In the genomic region with DNA sequence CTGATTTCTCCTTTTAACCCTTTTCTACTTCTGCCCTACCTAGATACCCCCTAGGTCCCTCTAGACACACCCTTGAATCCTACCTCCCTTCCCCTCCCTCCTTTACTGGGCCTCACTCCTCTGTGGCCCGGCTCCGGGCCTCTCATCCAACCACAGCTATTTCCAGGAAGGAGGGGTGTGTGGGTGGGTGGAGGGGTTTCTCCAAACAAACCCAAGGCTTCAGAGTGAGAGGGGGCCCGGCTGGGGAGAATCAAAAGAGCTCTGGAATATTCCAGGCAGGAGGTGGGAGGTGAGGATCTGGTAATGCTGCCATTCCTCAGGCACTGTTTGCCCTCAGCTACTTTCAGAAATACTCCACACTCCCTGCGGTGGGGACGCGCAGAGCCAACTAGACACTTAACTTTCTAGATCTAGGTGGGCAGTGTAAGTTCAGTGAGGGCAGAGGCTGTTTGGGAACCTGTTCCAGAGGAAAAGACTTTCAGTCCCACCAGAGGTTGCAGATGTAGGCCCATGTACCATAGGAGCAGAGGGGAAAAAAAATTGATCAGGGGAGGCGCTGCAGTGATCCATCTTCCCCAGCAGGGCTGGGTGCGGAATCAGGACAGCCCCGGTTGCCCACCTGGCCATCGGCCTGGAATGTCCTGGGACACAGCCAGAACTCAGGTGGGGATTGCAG, we compare ENCODE assay signal across 7 mouse cellular contexts. TPM values are rescaled to one million over a fixed set of nuclear protein-coding genes. Genes with fewer than 3 reads are reported as not detected.
DNase-seq lines count a peak whose midpoint lies in the region; ATAC-seq and TF ChIP-seq lines count a peak whose summit lies in the region.

No protein-coding gene starts in this region.

- peak overlapping the region; percentile 50 for H3K9ac ChIP-seq in embryonic facial prominence, embryonic 15.5 days
- H3K9ac ChIP-seq in hindbrain, embryonic 13.5 days, result peak overlapping the region; percentile 74
- H3K9ac ChIP-seq in liver, embryonic 16.5 days (ENCODE audit: low read depth, low read length), result peak overlapping the region; percentile 15; the same call in 1 of the 2 replicates
- H3K9ac ChIP-seq in stomach, postnatal 0 days (ENCODE audit: low read length), result peak overlapping the region; percentile 71

- peak overlapping the region; percentile 12 for H3K27ac ChIP-seq in spleen, adult 2 months (ENCODE audit: insufficient read depth, low read length)
- peak overlapping the region; percentile 99 for H3K27ac ChIP-seq in embryonic facial prominence, embryonic 15.5 days (replicated peaks)
- peak overlapping the region; percentile 82 for H3K27ac ChIP-seq in hindbrain, embryonic 13.5 days
- H3K27ac ChIP-seq in liver, embryonic 16.5 days (ENCODE audit: low read length), result peak overlapping the region; percentile 50
- peak overlapping the region; percentile 93 for H3K27ac ChIP-seq in stomach, postnatal 0 days (replicated peaks)

- no peak for TF ChIP-seq EP300 in stomach, postnatal 0 days (optimal IDR thresholded peaks at IDR 0.05)

- no peak for TF ChIP-seq POLR2A in spleen, adult 2 months (IDR thresholded peaks at IDR 0.05; ENCODE audit: low read depth, low read length)

- H3K4me2 ChIP-seq in embryonic facial prominence, embryonic 15.5 days (replicated peaks), result peak overlapping the region; percentile 75
- peak overlapping the region; percentile 81 for H3K4me2 ChIP-seq in hindbrain, embryonic 13.5 days
- peak overlapping the region; percentile 86 for H3K4me2 ChIP-seq in liver, embryonic 16.5 days (ENCODE audit: low read depth, low read length)
- H3K4me2 ChIP-seq in stomach, postnatal 0 days (replicated peaks; ENCODE audit: low read depth), result peak overlapping the region; percentile 85

- ATAC-seq in embryonic facial prominence, embryonic 15.5 days (ENCODE audit: insufficient number of reproducible peaks, low FRiP score, low TSS enrichment, low read depth), result peak; percentile 68
- no peak for ATAC-seq in hindbrain, embryonic 13.5 days (ENCODE audit: low FRiP score)
- ATAC-seq in liver, embryonic 16.5 days (ENCODE audit: low read depth), result no peak
- peak; percentile 24; the same call in 1 of the 2 replicates for ATAC-seq in stomach, postnatal 0 days (ENCODE audit: low FRiP score, low TSS enrichment)

- H3K4me3 ChIP-seq in spleen, adult 2 months (ENCODE audit: extremely low read depth, insufficient read depth, insufficient read length), result peak overlapping the region; percentile 53; the same call in 1 of the 2 replicates
- H3K4me3 ChIP-seq in embryonic facial prominence, embryonic 15.5 days (replicated peaks), result peak overlapping the region; percentile 63
- peak overlapping the region; percentile 54 for H3K4me3 ChIP-seq in hindbrain, embryonic 13.5 days
- peak overlapping the region; percentile 62 for H3K4me3 ChIP-seq in liver, embryonic 16.5 days (ENCODE audit: low read depth, low read length)
- peak overlapping the region; percentile 62 for H3K4me3 ChIP-seq in stomach, postnatal 0 days (ENCODE audit: low read depth, low read length)

- H3K9me3 ChIP-seq in embryonic facial prominence, embryonic 15.5 days (replicated peaks), result no peaks in the 10 kb centered on the region
- H3K9me3 ChIP-seq in hindbrain, embryonic 13.5 days, result no peaks in the 10 kb centered on the region
- no peaks in the 10 kb centered on the region for H3K9me3 ChIP-seq in liver, embryonic 16.5 days (replicated peaks; ENCODE audit: control insufficient read depth, low read length)
- no peaks in the 10 kb centered on the region for H3K9me3 ChIP-seq in stomach, postnatal 0 days (ENCODE audit: control insufficient read depth, low read length)

- TF ChIP-seq CTCF in spleen, adult 2 months (IDR thresholded peaks at IDR 0.05; ENCODE audit: extremely low read depth, insufficient read depth, insufficient read length, insufficient replicate concordance), result no peak
- peak; percentile 36 for TF ChIP-seq CTCF in stomach, postnatal 0 days (IDR thresholded peaks at IDR 0.05; ENCODE audit: low read depth)

- H3K27me3 ChIP-seq in spleen, adult 2 months (ENCODE audit: control insufficient read depth, insufficient read depth, low read length), result 0 out of 2 replicates have a peak, but pooled peaks cover 2% of the 10 kb centered on the region
- no peaks in the 10 kb centered on the region for H3K27me3 ChIP-seq in embryonic facial prominence, embryonic 15.5 days
- peaks cover 85% of the 10 kb centered on the region for H3K27me3 ChIP-seq in hindbrain, embryonic 13.5 days
- peaks cover 22% of the 10 kb centered on the region for H3K27me3 ChIP-seq in liver, embryonic 16.5 days (ENCODE audit: control insufficient read depth, insufficient read depth, low read depth, low read length)
- no peaks in the 10 kb centered on the region for H3K27me3 ChIP-seq in stomach, postnatal 0 days (ENCODE audit: control insufficient read depth, insufficient read depth, low read length)

- no peak for DNase-seq in spleen, adult 2 months (ENCODE audit: low read depth in 1 of 2, low spot score in 2 of 2)
- DNase-seq in spleen, postnatal 14 days (ENCODE audit: low spot score in 2 of 2), result no peak
- DNase-seq in stomach, postnatal 0 days (ENCODE audit: low spot score), result peak; percentile 65
- DNase-seq in left cerebral cortex, postnatal 36 days (ENCODE audit: low spot score in 2 of 2), result no peak

- peaks cover 8% of the 10 kb centered on the region for H3K4me1 ChIP-seq in spleen, adult 2 months (ENCODE audit: control insufficient read depth, insufficient read depth, insufficient read length)
- peaks cover 85% of the 10 kb centered on the region for H3K4me1 ChIP-seq in embryonic facial prominence, embryonic 15.5 days
- H3K4me1 ChIP-seq in hindbrain, embryonic 13.5 days (replicated peaks), result peaks cover 71% of the 10 kb centered on the region
- H3K4me1 ChIP-seq in liver, embryonic 16.5 days (ENCODE audit: control insufficient read depth, low read depth, low read length), result peaks cover 35% of the 10 kb centered on the region
- H3K4me1 ChIP-seq in stomach, postnatal 0 days (replicated peaks; ENCODE audit: control insufficient read depth, insufficient read depth), result peaks cover 24% of the 10 kb centered on the region

- H3K36me3 ChIP-seq in spleen, adult 2 months (ENCODE audit: control insufficient read depth, insufficient read depth, low read length), result peaks cover 2% of the 10 kb centered on the region; the same call in 1 of the 2 replicates
- H3K36me3 ChIP-seq in embryonic facial prominence, embryonic 15.5 days, result peaks cover 16% of the 10 kb centered on the region
- H3K36me3 ChIP-seq in hindbrain, embryonic 13.5 days, result peaks cover 20% of the 10 kb centered on the region
- H3K36me3 ChIP-seq in liver, embryonic 16.5 days (ENCODE audit: control insufficient read depth, insufficient read depth), result no peaks in the 10 kb centered on the region; the same call in 1 of the 2 replicates
- no peaks in the 10 kb centered on the region for H3K36me3 ChIP-seq in stomach, postnatal 0 days (ENCODE audit: control insufficient read depth, insufficient read depth, low read length)

- WGBS in spleen, adult 2 months, result 66% methylated on average over 10 of the region's 10 CpGs
- WGBS in embryonic facial prominence, embryonic 15.5 days, result 15% methylated on average over 10 of the region's 10 CpGs
- 21% methylated on average over 10 of the region's 10 CpGs for WGBS in hindbrain, embryonic 13.5 days
- 37% methylated on average over 10 of the region's 10 CpGs for whole genome bisulfite sequencing in liver, embryonic 16.5 days (ENCODE audit: insufficient replicate concordance)
- WGBS in stomach, postnatal 0 days, result 12% methylated on average over 10 of the region's 10 CpGs

- intact Hi-C loops in left cerebral cortex, postnatal 36 days (cut with DNase I), result no loop called here

RNA-seq across cellular contexts. Expression of a gene that starts 0.9 kb away (rescaled TPM):
- 44.5 and 46.3 TPM in 2 replicates for polyA plus RNA-seq in spleen, adult 2 months (2012; rRNA removed)
- polyA plus RNA-seq in embryonic facial prominence, embryonic 15.5 days (2015; fragmentation: Nextera tagmentation; extraction: Ambion mirVana), result 45.5 and 57.2 TPM in 2 replicates
- 8.3 and 9.3 TPM in 2 replicates for polyA plus RNA-seq in hindbrain, embryonic 13.5 days (2015; fragmentation: Nextera tagmentation; extraction: Ambion mirVana)
- 6.2 and 6.8 TPM in 2 replicates for polyA plus RNA-seq in liver, embryonic 16.5 days (2015; fragmentation: Nextera tagmentation; extraction: Ambion mirVana)
- polyA plus RNA-seq in stomach, postnatal 0 days (2015; fragmentation: Nextera tagmentation; extraction: Ambion mirVana), result 11.9 and 15.5 TPM in 2 replicates
- 10 to 100 TPM; 17.2 to 28.6 TPM for total RNA-seq in left cerebral cortex, postnatal 36 days (2021)

RNA-seq across cellular contexts. Expression of a gene that starts 27.6 kb away (rescaled TPM):
- polyA plus RNA-seq in spleen, adult 2 months (2012; rRNA removed), result 59.7 and 65.8 TPM in 2 replicates
- polyA plus RNA-seq in embryonic facial prominence, embryonic 15.5 days (2015; fragmentation: Nextera tagmentation; extraction: Ambion mirVana), result 107 and 113 TPM in 2 replicates
- polyA plus RNA-seq in hindbrain, embryonic 13.5 days (2015; fragmentation: Nextera tagmentation; extraction: Ambion mirVana), result 82.3 and 82.9 TPM in 2 replicates
- polyA plus RNA-seq in liver, embryonic 16.5 days (2015; fragmentation: Nextera tagmentation; extraction: Ambion mirVana), result 42.7 and 43.6 TPM in 2 replicates
- polyA plus RNA-seq in stomach, postnatal 0 days (2015; fragmentation: Nextera tagmentation; extraction: Ambion mirVana), result 46.5 and 48.4 TPM in 2 replicates
- total RNA-seq in left cerebral cortex, postnatal 36 days (2021), result 100 to 1,000 TPM; 157 to 165 TPM

RNA-seq across cellular contexts. Expression of a gene that starts 34.9 kb away (rescaled TPM):
- 26.0 and 28.8 TPM in 2 replicates for polyA plus RNA-seq in spleen, adult 2 months (2012; rRNA removed)
- 27.4 and 31.7 TPM in 2 replicates for polyA plus RNA-seq in embryonic facial prominence, embryonic 15.5 days (2015; fragmentation: Nextera tagmentation; extraction: Ambion mirVana)
- polyA plus RNA-seq in hindbrain, embryonic 13.5 days (2015; fragmentation: Nextera tagmentation; extraction: Ambion mirVana), result 50.8 and 57.4 TPM in 2 replicates
- 13.0 and 14.3 TPM in 2 replicates for polyA plus RNA-seq in liver, embryonic 16.5 days (2015; fragmentation: Nextera tagmentation; extraction: Ambion mirVana)
- polyA plus RNA-seq in stomach, postnatal 0 days (2015; fragmentation: Nextera tagmentation; extraction: Ambion mirVana), result 28.5 and 29.0 TPM in 2 replicates
- total RNA-seq in left cerebral cortex, postnatal 36 days (2021), result 100 to 1,000 TPM; 140 to 160 TPM

RNA-seq across cellular contexts. Expression of a gene that starts 43.0 kb away (rescaled TPM):
- polyA plus RNA-seq in spleen, adult 2 months (2012; rRNA removed), result 10.9 and 21.0 TPM in 2 replicates
- 8.3 and 8.8 TPM in 2 replicates for polyA plus RNA-seq in embryonic facial prominence, embryonic 15.5 days (2015; fragmentation: Nextera tagmentation; extraction: Ambion mirVana)
- polyA plus RNA-seq in hindbrain, embryonic 13.5 days (2015; fragmentation: Nextera tagmentation; extraction: Ambion mirVana), result 0.49 and 1.2 TPM in 2 replicates
- polyA plus RNA-seq in liver, embryonic 16.5 days (2015; fragmentation: Nextera tagmentation; extraction: Ambion mirVana), result 1.5 and 2.4 TPM in 2 replicates
- polyA plus RNA-seq in stomach, postnatal 0 days (2015; fragmentation: Nextera tagmentation; extraction: Ambion mirVana), result 30.6 and 39.5 TPM in 2 replicates
- total RNA-seq in left cerebral cortex, postnatal 36 days (2021), result 10 to 100 TPM; 39.5 to 57.1 TPM

RNA-seq across cellular contexts. Expression of a gene that starts 49.2 kb away (rescaled TPM):
- polyA plus RNA-seq in spleen, adult 2 months (2012; rRNA removed), result 3.2 and 5.4 TPM in 2 replicates
- polyA plus RNA-seq in embryonic facial prominence, embryonic 15.5 days (2015; fragmentation: Nextera tagmentation; extraction: Ambion mirVana), result 0.21 and 0.41 TPM in 2 replicates
- 0.14 TPM in 1 of 2 replicates, not detected in the other for polyA plus RNA-seq in hindbrain, embryonic 13.5 days (2015; fragmentation: Nextera tagmentation; extraction: Ambion mirVana)
- polyA plus RNA-seq in liver, embryonic 16.5 days (2015; fragmentation: Nextera tagmentation; extraction: Ambion mirVana), result 33.6 and 34.4 TPM in 2 replicates
- 5.9 and 6.0 TPM in 2 replicates for polyA plus RNA-seq in stomach, postnatal 0 days (2015; fragmentation: Nextera tagmentation; extraction: Ambion mirVana)
- under 1 TPM in 1 of 2 experiments, not detected in 1; 0.23 TPM for total RNA-seq in left cerebral cortex, postnatal 36 days (2021)

Comparison
In these comparisons a context has a peak if more than half of its experiments do, and no peak if none do; other contexts are left out.
1. H3K27ac ChIP-seq: peak in every context shown above with its lines; median percentile 99 in embryonic facial prominence, embryonic 15.5 days; 93 in stomach, postnatal 0 days; 82 in hindbrain, embryonic 13.5 days; 50 in liver, embryonic 16.5 days; 12 in spleen, adult 2 months.
2. ATAC-seq: peak in embryonic facial prominence, embryonic 15.5 days (single experiment) and stomach, postnatal 0 days (single experiment); none in hindbrain, embryonic 13.5 days (single experiment) and liver, embryonic 16.5 days (single experiment).
3. H3K9ac ChIP-seq: peak in every context shown above with its lines; median percentile 74 in hindbrain, embryonic 13.5 days; 71 in stomach, postnatal 0 days; 50 in embryonic facial prominence, embryonic 15.5 days; 15 in liver, embryonic 16.5 days.
4. Peak in every context shown above with its lines, with median percentiles within 50 percentile points of each other: H3K4me3 ChIP-seq and H3K4me2 ChIP-seq.